Mouse (Mus musculus) Patski (cell line): ENCODE measurements around the gene Eprs. TPM values are rescaled to one million over a fixed set of nuclear protein-coding genes. Genes with fewer than 3 reads are reported as not detected.

Source experiments
- ATAC-seq: fragments of 100-300 bp; one replicate; pipeline ENCODE4 v1.8.0; 2021
- CTCF ChIA-PET: fragments of 350-600 bp; sonication (Branson Sonifier 250); formaldehyde crosslinking; loops from one replicate; lab custom pipeline; 2022; ENCODE audit warnings: inconsistent platforms; lab: Charles Lee
- POLR2A ChIA-PET: fragments of 350-600 bp; sonication (Branson Sonifier 250); formaldehyde crosslinking; loops from one replicate; lab custom pipeline; 2022; ENCODE audit warnings: antibody characterized with exemption, inconsistent platforms; lab: Charles Lee
- DNase-seq: peaks from one replicate; pipeline ENCODE4 v3.0.0-alpha.2; 2011; ENCODE audit warnings: low read depth, low spot score
- H3K27me3 ChIP-seq: fragments of 371-371 bp; one replicate; pipeline ENCODE4 v1.5.1; 2021
- CTCF ChIP-seq: fragments of 100-300 bp; IDR thresholded peaks from one replicate; pipeline ENCODE4 v1.5.1; 2021
- in situ Hi-C: fragments of 300-500 bp; cut with MboI; formaldehyde crosslinking; loops from 3 replicates; pipeline ENCODE4 v1.11.1; 2018; ENCODE audit warnings: low pct_unique_long_range_greater_than_20kb, mixed read lengths
- polyA plus RNA-seq: library from polyadenylated mRNA; unstranded; gene quantifications from one replicate; pipeline ENCODE4 v1.2.3, GENCODE M21; 2021

Gene Eprs
- polyA plus RNA-seq, 1 experiment from 2014 or later: 153 TPM

DNA sequence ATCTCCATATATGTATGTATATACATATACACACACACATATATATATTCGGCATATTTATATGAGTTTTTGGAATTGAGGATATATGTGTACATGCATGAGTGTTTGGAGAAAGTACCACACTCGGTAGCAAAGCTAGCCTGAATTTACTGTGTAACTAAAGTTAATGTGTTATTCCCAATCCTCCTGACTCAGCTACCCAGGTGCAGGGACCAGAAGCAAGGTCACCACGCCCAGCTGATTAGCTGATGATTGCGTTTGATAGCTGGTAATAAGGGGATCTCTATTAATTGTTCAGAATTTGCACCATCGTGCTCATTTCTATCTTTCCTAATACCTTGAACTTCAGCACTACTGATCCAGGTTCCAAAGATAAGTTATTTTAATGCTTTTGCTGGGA is 29.2 kb upstream of the Eprs start:
- TF ChIP-seq CTCF: no peak
- ATAC-seq: no peak
- no peaks in the 10 kb centered on the region for H3K27me3 ChIP-seq
- ChIA-PET CTCF (interaction anchor here (1.1 kb wide), 1 partner anchor 19 kb away, joined by 3 read pairs; no protein-coding TSS in a partner anchor), POLR2A (no interaction called here)
- in situ Hi-C loops: no loop called here
- no peak for DNase-seq

DNA sequence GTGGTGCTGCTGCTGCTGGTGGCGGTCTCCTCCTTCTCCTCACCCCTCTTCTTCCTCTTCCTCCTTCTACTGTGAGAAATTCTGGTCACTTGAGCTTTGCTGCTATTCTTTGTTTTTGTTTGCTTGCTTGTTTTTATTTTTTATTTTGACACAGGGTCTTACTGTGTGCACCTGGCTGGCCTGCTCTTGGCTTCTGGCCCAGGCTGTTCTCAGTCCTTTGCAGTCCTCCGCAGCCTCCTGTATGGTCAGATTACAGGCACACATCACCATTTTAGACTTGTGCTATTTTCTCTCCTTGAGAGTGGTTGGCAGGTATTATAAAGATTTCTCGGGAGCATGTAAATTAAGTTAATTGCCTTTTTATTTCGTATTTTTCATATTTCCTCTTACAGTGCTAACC is 28.7 kb upstream of the Eprs start:
- TF ChIP-seq CTCF: no peak
- no peak for ATAC-seq
- DNase-seq: no peak

GRCm38 (mm10) chr1:185335231-185335765 is 27.5 kb upstream of the Eprs start:
- DNase-seq: no peak
- no peaks in the 10 kb centered on the region for H3K27me3 ChIP-seq
- POLR2A ChIA-PET: interaction anchor here (0.6 kb wide), 1 partner anchor 146 kb away, joined by 3 read pairs; no protein-coding TSS in a partner anchor
- no peak for ATAC-seq
- in situ Hi-C loops: no loop called here
- TF ChIP-seq CTCF: no peak
- CTCF ChIA-PET: interaction anchor here (0.8 kb wide), 1 partner anchor 17 kb away, joined by 3 read pairs; no protein-coding TSS in a partner anchor

More for the DNA sequence above, 28.7 kb upstream of the Eprs start:
- in situ Hi-C loops: no loop called here
- ChIA-PET POLR2A (no interaction called here), CTCF (interaction anchor here (1.1 kb wide), 1 partner anchor 18 kb away, joined by 3 read pairs; no protein-coding TSS in a partner anchor)
- H3K27me3 ChIP-seq: no peaks in the 10 kb centered on the region

GRCm38 (mm10) chr1:185336535-185336934 is 26.3 kb upstream of the Eprs start:
- POLR2A ChIA-PET: no interaction called here
- CTCF ChIA-PET: no interaction called here

GRCm38 (mm10) chr1:185342441-185342840 is 20.4 kb upstream of the Eprs start:
- ATAC-seq (no peak), DNase-seq (no peak)
- TF ChIP-seq CTCF: no peak
- in situ Hi-C loops: no loop called here
- ChIA-PET CTCF (interaction anchor here (1.8 kb wide), 1 partner anchor 10 kb away, joined by 5 read pairs; no protein-coding TSS in a partner anchor), POLR2A (interaction anchor here (1.0 to 1.1 kb wide), 2 partner anchors 9 to 20 kb away, joined by 3 to 5 read pairs; no protein-coding TSS in a partner anchor)
- H3K27me3 ChIP-seq: no peaks in the 10 kb centered on the region

More at GRCm38 (mm10) chr1:185336535-185336934, 26.3 kb upstream of the Eprs start:
- no peaks in the 10 kb centered on the region for H3K27me3 ChIP-seq
- DNase-seq (no peak), ATAC-seq (no peak)
- in situ Hi-C loops: no loop called here
- TF ChIP-seq CTCF: no peak

- CTCF ChIA-PET: interaction anchor here (1.8 kb wide), 1 partner anchor 9 kb away, joined by 5 read pairs; no protein-coding TSS in a partner anchor
- DNase-seq: no peak
- no peak for ATAC-seq
- no peak for TF ChIP-seq CTCF
- in situ Hi-C loops: no loop called here
- no peaks in the 10 kb centered on the region for H3K27me3 ChIP-seq
- POLR2A ChIA-PET: no interaction called here
These were observed 19.4 kb upstream of the Eprs start for GRCm38 (mm10) chr1:185343422-185343821.

- in situ Hi-C loops: no loop called here
- DNase-seq (no peak), ATAC-seq (no peak)
- no peak for TF ChIP-seq CTCF
- CTCF ChIA-PET: interaction anchor here (0.8 to 1.1 kb wide), 2 partner anchors 8 to 14 kb away, joined by 3 to 6 read pairs; partner anchors contain the start of gene Bpnt1
- no peaks in the 10 kb centered on the region for H3K27me3 ChIP-seq
- POLR2A ChIA-PET: no interaction called here
These were observed 16.7 kb upstream of the Eprs start for GRCm38 (mm10) chr1:185346188-185346587.

GRCm38 (mm10) chr1:185349741-185350140 is 13.1 kb upstream of the Eprs start:
- in situ Hi-C loops: no loop called here
- ChIA-PET POLR2A (no interaction called here), CTCF (no interaction called here)
- no peak for ATAC-seq
- no peak for DNase-seq
- no peak for TF ChIP-seq CTCF
- no peaks in the 10 kb centered on the region for H3K27me3 ChIP-seq

- no peak for ATAC-seq
- TF ChIP-seq CTCF: no peak
- no peak for DNase-seq
- POLR2A ChIA-PET: interaction anchor here (0.9 kb wide), 1 partner anchor 21 kb away, joined by 3 read pairs; no protein-coding TSS in a partner anchor
- CTCF ChIA-PET: no interaction called here
- no peaks in the 10 kb centered on the region for H3K27me3 ChIP-seq
- in situ Hi-C loops: no loop called here
These were observed 12.2 kb upstream of the Eprs start for GRCm38 (mm10) chr1:185350611-185351010.

- ATAC-seq (no peak), DNase-seq (no peak)
- CTCF ChIA-PET: interaction anchor here (1.1 to 1.2 kb wide), 3 partner anchors 9 to 19 kb away, joined by 3 to 5 read pairs (median 3); no protein-coding TSS in a partner anchor
- no peaks in the 10 kb centered on the region for H3K27me3 ChIP-seq
- TF ChIP-seq CTCF: no peak
- in situ Hi-C loops: no loop called here
- POLR2A ChIA-PET: no interaction called here
These were observed 10.7 kb upstream of the Eprs start for GRCm38 (mm10) chr1:185352151-185352550.

DNA sequence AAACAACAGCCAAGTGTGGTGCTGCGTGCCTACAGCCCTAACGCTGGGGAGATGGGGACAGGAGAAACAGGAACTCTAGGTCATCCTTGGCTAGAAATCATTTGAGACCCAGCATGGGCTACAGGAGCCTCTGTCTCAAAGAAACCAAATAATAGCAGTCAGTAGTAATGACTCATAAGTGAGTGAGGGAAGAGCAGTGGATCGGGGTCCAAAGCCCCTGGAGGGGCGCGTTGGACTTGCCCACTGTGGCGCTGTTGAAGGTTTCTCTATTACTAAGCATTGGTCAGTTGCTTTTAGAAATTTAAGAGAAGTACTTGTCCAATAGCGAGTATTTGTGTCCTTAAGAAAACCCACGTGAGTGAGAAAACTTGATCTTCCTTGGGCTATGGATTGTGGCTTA is 9.5 kb upstream of the Eprs start:
- CTCF ChIA-PET: interaction anchor here (0.7 to 1.2 kb wide), 2 partner anchors 17 to 20 kb away, joined by 3 read pairs; no protein-coding TSS in a partner anchor
- no peak for TF ChIP-seq CTCF
- no peak for ATAC-seq
- POLR2A ChIA-PET: no interaction called here
- in situ Hi-C loops: no loop called here
- no peak for DNase-seq
- H3K27me3 ChIP-seq: no peaks in the 10 kb centered on the region
